Mouse (Mus musculus): ENCODE measurements around the gene Atp11c. TPM values are rescaled to one million over a fixed set of nuclear protein-coding genes. Genes with fewer than 3 reads are reported as not detected.

Atp11c gene
- polyA plus RNA-seq, 1 experiment from 2014 or later: 18.7 TPM

DNA sequence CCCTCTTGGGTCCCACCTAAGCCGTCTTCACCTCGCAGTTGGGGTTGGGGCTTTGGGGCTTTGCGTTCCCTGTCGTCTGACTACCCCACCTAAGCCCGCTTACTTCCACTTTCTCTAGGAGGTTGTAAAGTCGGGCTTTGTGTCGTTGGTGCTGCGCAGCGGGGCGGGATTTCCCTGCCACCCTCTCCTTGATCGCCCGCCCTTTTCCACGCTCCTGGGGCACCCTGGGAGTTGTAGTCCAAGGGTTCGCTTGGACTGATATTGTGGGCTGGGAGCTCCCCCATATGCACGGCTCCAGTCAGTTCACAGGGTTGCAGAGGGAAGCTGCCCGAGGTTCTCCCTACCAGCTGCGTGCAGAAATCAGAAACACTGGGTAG is 187.8 kb downstream of the Atp11c start:
- Histone ChIP-seq H3K4me1 (replicated peaks; ENCODE audit: control insufficient read depth, insufficient read depth, low read length) (peaks cover 1% of the 10 kb centered on the region; the same call in 1 of the 2 replicates), H3K9me3 (ENCODE audit: control insufficient read depth, low read length) (no peaks in the 10 kb centered on the region), H3K9ac (ENCODE audit: low read length) (peak overlapping the region; percentile 88), H3K4me2 (ENCODE audit: low read depth, low read length, severe bottlenecking) (peak overlapping the region; percentile 43), H3K4me3 (ENCODE audit: low read depth, low read length) (peak overlapping the region; percentile 62), H3K27ac (ENCODE audit: low read depth, low read length) (peak overlapping the region; percentile 90), H3K27me3 (ENCODE audit: control insufficient read depth, insufficient read depth, low read length) (no peaks in the 10 kb centered on the region), H3K36me3 (ENCODE audit: control insufficient read depth, insufficient read depth, low read length) (no peaks in the 10 kb centered on the region)
- 19% methylated on average over 17 of the region's 17 CpGs for WGBS
- DNase-seq (ENCODE audit: low spot score): peak; percentile 89
- ATAC-seq (replicated peaks; ENCODE audit: low FRiP score): peak; percentile 94

DNA sequence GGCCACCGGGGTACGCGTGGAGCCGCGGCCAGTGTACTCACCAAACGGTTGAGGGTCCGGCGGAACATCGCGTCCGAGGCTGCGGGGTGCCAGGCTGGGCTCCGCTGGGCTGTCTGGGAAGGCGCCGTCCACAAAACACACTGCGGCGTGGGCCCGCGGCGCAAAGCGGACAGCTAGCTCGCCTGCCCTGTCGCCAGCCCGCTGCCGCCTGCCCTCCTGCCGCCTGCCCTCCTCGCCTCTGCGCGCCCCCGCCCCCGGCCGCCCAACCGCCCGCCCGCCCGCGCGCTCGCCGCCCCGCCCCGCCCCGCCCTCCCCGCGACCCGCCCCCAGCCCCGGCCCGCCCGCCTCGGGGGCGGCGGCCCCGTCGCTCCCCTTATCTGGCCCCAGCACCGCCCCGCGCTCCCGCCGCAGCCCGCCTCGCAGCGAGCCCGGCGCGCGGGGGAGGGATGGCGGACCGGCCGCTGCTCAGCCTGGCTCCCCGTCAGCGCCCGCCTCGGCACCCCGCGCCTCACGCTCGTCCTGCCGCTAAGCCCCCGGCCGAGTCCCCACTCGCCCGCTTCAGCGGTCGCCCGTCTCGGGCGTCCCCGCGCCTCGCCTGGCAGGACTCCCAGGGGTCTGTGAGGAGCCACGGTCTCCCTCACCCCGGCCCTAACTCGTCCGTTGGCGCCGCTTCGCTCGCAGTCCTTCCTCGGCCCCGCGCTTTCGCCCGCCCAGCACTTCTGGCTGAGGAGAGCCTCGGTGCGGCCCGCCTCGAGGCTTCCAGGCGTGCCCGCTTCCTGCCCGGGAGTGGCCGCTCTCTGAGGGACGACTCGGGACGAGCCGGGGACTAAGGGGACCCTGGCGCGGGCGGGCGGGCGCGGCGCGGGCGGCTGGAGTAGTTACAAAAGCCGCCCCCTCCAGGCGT is 188.5 kb downstream of the Atp11c start:
- 24% methylated on average over 56 of the region's 126 CpGs for WGBS
- H3K36me3 ChIP-seq (ENCODE audit: control insufficient read depth, insufficient read depth, low read length): no peaks in the 10 kb centered on the region
- ATAC-seq (replicated peaks; ENCODE audit: low FRiP score): peak; percentile 85
- DNase-seq (ENCODE audit: low spot score): peak; percentile 85
- H3K4me3 ChIP-seq (ENCODE audit: low read depth, low read length): peak overlapping the region; percentile 62
- H3K27me3 ChIP-seq (ENCODE audit: control insufficient read depth, insufficient read depth, low read length): no peaks in the 10 kb centered on the region
- peak overlapping the region; percentile 60 for H3K4me2 ChIP-seq (ENCODE audit: low read depth, low read length, severe bottlenecking)
- H3K4me1 ChIP-seq (replicated peaks; ENCODE audit: control insufficient read depth, insufficient read depth, low read length): peaks cover 1% of the 10 kb centered on the region; the same call in 1 of the 2 replicates
- peak overlapping the region; percentile 88 for H3K9ac ChIP-seq (ENCODE audit: low read length)
- no peaks in the 10 kb centered on the region for H3K9me3 ChIP-seq (ENCODE audit: control insufficient read depth, low read length)
- H3K27ac ChIP-seq (ENCODE audit: low read depth, low read length): peak overlapping the region; percentile 90

DNA sequence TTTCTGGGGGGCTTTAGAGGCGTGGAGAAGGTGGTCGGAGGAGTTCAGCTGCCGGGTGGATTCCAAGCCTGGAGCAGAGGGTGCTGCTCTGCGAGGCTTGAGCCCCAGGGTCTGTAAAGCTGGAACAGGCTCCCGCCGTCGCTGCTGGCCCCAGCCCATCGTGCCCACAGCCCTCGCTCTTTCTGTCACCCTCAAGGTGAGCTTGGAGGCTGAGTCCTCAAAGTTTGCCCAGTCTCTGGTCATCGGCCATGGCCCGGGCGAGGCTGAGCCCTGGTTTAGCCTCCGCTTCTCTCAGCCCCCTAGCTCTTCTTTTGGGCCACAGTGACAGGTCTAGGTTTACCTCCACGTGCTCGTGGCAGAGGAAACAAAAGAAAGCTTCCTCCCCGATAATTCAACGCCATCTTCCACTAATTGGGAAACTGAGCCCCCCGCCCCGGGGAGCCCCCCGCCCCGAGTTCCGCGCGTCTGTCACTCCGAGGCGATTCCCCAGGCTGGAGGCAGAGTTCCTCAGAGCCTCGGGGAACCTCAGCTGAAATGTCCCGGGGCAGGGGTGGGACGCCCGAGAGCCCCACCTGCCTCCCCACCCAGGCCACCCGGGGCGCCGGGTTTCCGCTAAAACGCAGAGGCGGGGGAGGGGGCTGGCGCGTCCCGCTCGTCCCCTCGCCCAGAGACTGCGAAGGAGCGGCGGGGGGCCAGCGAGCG is 189.3 kb downstream of the Atp11c start:
- no peaks in the 10 kb centered on the region for H3K27me3 ChIP-seq (ENCODE audit: control insufficient read depth, insufficient read depth, low read length)
- peak overlapping the region; percentile 62 for H3K4me3 ChIP-seq (ENCODE audit: low read depth, low read length)
- DNase-seq (ENCODE audit: low spot score) (peak; percentile 51), ATAC-seq (replicated peaks; ENCODE audit: low FRiP score) (peak; percentile 14; the same call in 1 of the 2 replicates)
- peak overlapping the region; percentile 60 for H3K4me2 ChIP-seq (ENCODE audit: low read depth, low read length, severe bottlenecking)
- H3K9me3 ChIP-seq (ENCODE audit: control insufficient read depth, low read length): no peaks in the 10 kb centered on the region
- 12% methylated on average over 40 of the region's 46 CpGs for WGBS
- H3K36me3 ChIP-seq (ENCODE audit: control insufficient read depth, insufficient read depth, low read length): no peaks in the 10 kb centered on the region
- H3K4me1 ChIP-seq (replicated peaks; ENCODE audit: control insufficient read depth, insufficient read depth, low read length): peaks cover 1% of the 10 kb centered on the region; the same call in 1 of the 2 replicates
- H3K27ac ChIP-seq (ENCODE audit: low read depth, low read length): no peak overlapping the region
- peak overlapping the region; percentile 70 for H3K9ac ChIP-seq (ENCODE audit: low read length)

DNA sequence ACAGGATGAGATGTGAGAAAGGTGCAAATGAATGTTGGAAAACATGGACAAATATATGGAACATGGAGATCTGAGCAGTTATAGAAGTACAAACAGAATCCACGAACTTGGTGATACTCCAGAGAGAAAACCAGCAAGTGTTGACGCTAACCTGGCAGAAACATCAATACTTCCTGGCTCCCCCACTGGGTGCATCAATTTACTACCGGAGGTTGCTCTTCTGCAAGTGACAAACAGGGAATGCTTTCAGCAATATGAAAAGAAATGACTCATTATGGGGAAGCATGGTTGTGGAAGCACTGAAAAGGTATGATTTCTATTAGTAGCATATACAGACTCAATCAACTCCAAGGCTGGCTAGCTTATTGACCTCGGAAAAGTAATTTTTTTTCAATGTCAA is 198.2 kb downstream of the Atp11c start:
- no peak overlapping the region for H3K27ac ChIP-seq (ENCODE audit: low read depth, low read length)
- no peak overlapping the region for H3K4me3 ChIP-seq (ENCODE audit: low read depth, low read length)
- no peak overlapping the region for H3K9ac ChIP-seq (ENCODE audit: low read length)
- no peaks in the 10 kb centered on the region for H3K4me1 ChIP-seq (replicated peaks; ENCODE audit: control insufficient read depth, insufficient read depth, low read length)
- H3K27me3 ChIP-seq (ENCODE audit: control insufficient read depth, insufficient read depth, low read length): no peaks in the 10 kb centered on the region
- DNase-seq (ENCODE audit: low spot score): no peak
- no peak overlapping the region for H3K4me2 ChIP-seq (ENCODE audit: low read depth, low read length, severe bottlenecking)
- ATAC-seq (replicated peaks; ENCODE audit: low FRiP score): no peak
- H3K9me3 ChIP-seq (ENCODE audit: control insufficient read depth, low read length): no peaks in the 10 kb centered on the region
- 80% methylated on average over 4 of the region's 4 CpGs for WGBS
- H3K36me3 ChIP-seq (ENCODE audit: control insufficient read depth, insufficient read depth, low read length): no peaks in the 10 kb centered on the region

DNA sequence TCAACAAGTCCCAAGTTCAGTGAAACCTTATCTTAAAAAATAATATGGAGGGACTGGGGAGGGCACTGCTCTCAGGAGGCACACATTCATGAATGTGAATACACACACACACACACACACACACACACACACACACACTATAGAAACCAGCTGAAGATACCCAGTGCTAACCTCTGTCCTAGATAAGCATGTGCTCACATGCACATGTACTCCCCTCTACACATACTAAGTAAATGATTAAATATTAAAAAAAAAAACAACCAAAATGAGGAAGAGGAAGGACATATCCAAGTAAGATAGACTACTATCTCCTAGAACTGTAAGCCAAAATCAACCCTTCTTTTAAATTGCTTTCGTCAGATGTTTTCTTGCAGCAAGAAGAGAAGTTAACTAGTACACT is 205.6 kb downstream of the Atp11c start:
- Histone ChIP-seq H3K27me3 (ENCODE audit: control insufficient read depth, insufficient read depth, low read length) (no peaks in the 10 kb centered on the region), H3K9me3 (ENCODE audit: control insufficient read depth, low read length) (no peaks in the 10 kb centered on the region), H3K27ac (ENCODE audit: low read depth, low read length) (no peak overlapping the region), H3K4me2 (ENCODE audit: low read depth, low read length, severe bottlenecking) (no peak overlapping the region), H3K9ac (ENCODE audit: low read length) (no peak overlapping the region), H3K4me3 (ENCODE audit: low read depth, low read length) (no peak overlapping the region), H3K4me1 (replicated peaks; ENCODE audit: control insufficient read depth, insufficient read depth, low read length) (no peaks in the 10 kb centered on the region), H3K36me3 (ENCODE audit: control insufficient read depth, insufficient read depth, low read length) (no peaks in the 10 kb centered on the region)
- ATAC-seq (replicated peaks; ENCODE audit: low FRiP score): no peak
- WGBS: 85% methylated on average over 1 of the region's 1 CpGs
- no peak for DNase-seq (ENCODE audit: low spot score)

DNA sequence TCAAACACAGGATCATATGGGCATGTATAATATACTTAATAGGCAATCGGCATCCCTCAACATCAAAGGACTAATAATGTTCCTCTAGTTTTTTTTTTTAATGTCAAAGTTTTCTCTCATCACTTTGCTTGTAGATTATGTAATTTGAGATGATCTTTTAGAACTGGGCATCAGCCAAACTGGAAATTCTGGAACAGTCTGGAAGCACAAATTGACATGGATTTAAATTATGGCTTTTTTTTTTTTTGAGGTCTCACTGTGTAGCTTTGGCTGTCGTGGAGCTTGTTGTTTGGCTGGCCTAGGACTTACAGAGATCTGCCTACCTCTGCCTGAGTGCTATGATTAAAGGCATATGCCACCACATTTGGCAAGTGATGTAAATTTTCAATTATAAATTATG is 210.8 kb downstream of the Atp11c start:
- Histone ChIP-seq H3K9me3 (ENCODE audit: control insufficient read depth, low read length) (no peaks in the 10 kb centered on the region), H3K9ac (ENCODE audit: low read length) (no peak overlapping the region), H3K4me1 (replicated peaks; ENCODE audit: control insufficient read depth, insufficient read depth, low read length) (no peaks in the 10 kb centered on the region), H3K4me2 (ENCODE audit: low read depth, low read length, severe bottlenecking) (no peak overlapping the region), H3K36me3 (ENCODE audit: control insufficient read depth, insufficient read depth, low read length) (no peaks in the 10 kb centered on the region), H3K4me3 (ENCODE audit: low read depth, low read length) (no peak overlapping the region), H3K27ac (ENCODE audit: low read depth, low read length) (no peak overlapping the region), H3K27me3 (ENCODE audit: control insufficient read depth, insufficient read depth, low read length) (no peaks in the 10 kb centered on the region)
- ATAC-seq (replicated peaks; ENCODE audit: low FRiP score) (no peak), DNase-seq (ENCODE audit: low spot score) (no peak)
- WGBS: 88% methylated on average over 2 of the region's 2 CpGs

DNA sequence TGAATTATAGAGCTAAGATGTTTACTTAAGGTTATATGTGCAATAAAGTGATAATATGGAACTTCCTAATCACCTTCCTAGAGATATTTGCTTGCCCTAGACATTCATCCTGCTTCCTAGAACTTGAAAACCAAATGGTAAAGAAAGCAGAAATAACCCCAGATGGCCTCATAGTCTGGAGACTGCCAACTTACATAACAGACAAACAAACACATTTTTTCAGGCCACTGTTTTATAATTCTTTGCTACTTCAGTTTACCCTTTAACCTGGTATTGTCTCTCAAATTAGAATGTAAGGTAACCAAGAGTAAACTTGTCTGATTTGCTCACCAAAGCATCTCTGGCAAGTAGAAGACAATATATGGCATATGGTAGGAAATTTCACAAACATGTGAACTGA is 212.1 kb downstream of the Atp11c start:
- H3K9ac ChIP-seq (ENCODE audit: low read length): no peak overlapping the region
- DNase-seq (ENCODE audit: low spot score) (no peak), ATAC-seq (replicated peaks; ENCODE audit: low FRiP score) (no peak)
- H3K36me3 ChIP-seq (ENCODE audit: control insufficient read depth, insufficient read depth, low read length): no peaks in the 10 kb centered on the region
- no peak overlapping the region for H3K27ac ChIP-seq (ENCODE audit: low read depth, low read length)
- H3K27me3 ChIP-seq (ENCODE audit: control insufficient read depth, insufficient read depth, low read length): no peaks in the 10 kb centered on the region
- no peak overlapping the region for H3K4me3 ChIP-seq (ENCODE audit: low read depth, low read length)
- no peak overlapping the region for H3K4me2 ChIP-seq (ENCODE audit: low read depth, low read length, severe bottlenecking)
- H3K9me3 ChIP-seq (ENCODE audit: control insufficient read depth, low read length): no peaks in the 10 kb centered on the region
- no peaks in the 10 kb centered on the region for H3K4me1 ChIP-seq (replicated peaks; ENCODE audit: control insufficient read depth, insufficient read depth, low read length)

DNA sequence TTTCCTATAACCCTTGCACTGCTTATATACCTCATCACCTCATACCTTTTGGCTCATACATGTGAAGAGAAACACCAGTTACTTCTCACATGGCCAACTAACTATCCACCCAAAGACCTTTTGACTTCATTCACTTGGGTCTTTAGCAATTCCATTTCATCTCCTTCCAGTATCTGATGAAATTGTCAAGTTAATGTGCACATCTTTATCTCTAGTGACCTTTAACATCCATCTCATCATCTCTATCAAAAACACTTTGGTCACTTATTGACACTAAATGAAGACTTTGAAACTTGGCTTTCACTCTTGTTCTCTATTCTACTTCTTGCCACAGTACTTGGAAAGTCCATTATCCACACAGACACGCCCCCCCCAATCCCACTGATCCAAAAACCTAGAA is 243.8 kb downstream of the Atp11c start:
- Histone ChIP-seq H3K4me3 (ENCODE audit: low read depth, low read length) (no peak overlapping the region), H3K9ac (ENCODE audit: low read length) (no peak overlapping the region), H3K27ac (ENCODE audit: low read depth, low read length) (no peak overlapping the region), H3K4me1 (replicated peaks; ENCODE audit: control insufficient read depth, insufficient read depth, low read length) (no peaks in the 10 kb centered on the region), H3K36me3 (ENCODE audit: control insufficient read depth, insufficient read depth, low read length) (no peaks in the 10 kb centered on the region), H3K9me3 (ENCODE audit: control insufficient read depth, low read length) (no peaks in the 10 kb centered on the region), H3K4me2 (ENCODE audit: low read depth, low read length, severe bottlenecking) (no peak overlapping the region), H3K27me3 (ENCODE audit: control insufficient read depth, insufficient read depth, low read length) (no peaks in the 10 kb centered on the region)
- 78% methylated on average over 1 of the region's 1 CpGs for WGBS
- no peak for ATAC-seq (replicated peaks; ENCODE audit: low FRiP score)
- DNase-seq (ENCODE audit: low spot score): no peak
